Mouse (Mus musculus) midbrain, embryonic 13.5 days (tissue): Measurements from ENCODE around the gene Magi1. TPM values are rescaled to one million over a fixed set of nuclear protein-coding genes. Genes with fewer than 3 reads are reported as not detected.

Source experiments
- ATAC-seq: fragments of 200-750 bp; cut with Nextera tagmentation; 2 replicates; pipeline ENCODE4 v1.8.0; 2017; ENCODE audit warnings: mild to moderate bottlenecking, moderate TSS enrichment, moderate library complexity
- H3K27ac ChIP-seq: fragments of 300-500 bp; sonication (generic); 2 replicates; pipeline ENCODE4 v1.5.1; 2015; ENCODE audit warnings: inconsistent platforms, mild to moderate bottlenecking, moderate library complexity
- H3K27me3 ChIP-seq: fragments of 300-500 bp; sonication (generic); 2 replicates; pipeline ENCODE4 v1.6.1; 2015; ENCODE audit warnings: mild to moderate bottlenecking, inconsistent platforms
- H3K36me3 ChIP-seq: fragments of 300-500 bp; sonication (generic); 2 replicates; pipeline ENCODE4 v1.6.1; 2015; ENCODE audit warnings: mild to moderate bottlenecking, inconsistent platforms
- H3K4me1 ChIP-seq: fragments of 300-500 bp; sonication (generic); replicated peaks from 2 replicates; pipeline ENCODE4 v1.6.1; 2015; ENCODE audit warnings: inconsistent platforms
- H3K4me2 ChIP-seq: fragments of 300-500 bp; sonication (generic); replicated peaks from 2 replicates; pipeline ENCODE4 v1.6.1; 2015; ENCODE audit warnings: moderate library complexity, mild to moderate bottlenecking, inconsistent platforms
- H3K4me3 ChIP-seq: fragments of 300-500 bp; sonication (generic); replicated peaks from 2 replicates; pipeline ENCODE4 v1.5.1; 2015; ENCODE audit warnings: mild to moderate bottlenecking, inconsistent platforms
- H3K9ac ChIP-seq: fragments of 300-500 bp; sonication (generic); replicated peaks from 2 replicates; pipeline ENCODE4 v1.6.1; 2015; ENCODE audit warnings: mild to moderate bottlenecking, inconsistent platforms
- H3K9me3 ChIP-seq: fragments of 300-500 bp; sonication (generic); 2 replicates; pipeline ENCODE4 v1.6.1; 2016; ENCODE audit warnings: mild to moderate bottlenecking, inconsistent platforms
- WGBS: fragments of 180-500 bp; shearing (Covaris S2); methylation state at CpG from one replicate; pipeline ENCODE4 v1.1.7; 2015; 5-methylcytosine and 5-hydroxymethylcytosine counted together
- polyA plus RNA-seq: library from polyadenylated mRNA; unstranded; fragments of >200 nt; fragmentation: Nextera tagmentation; extraction: Ambion mirVana; gene quantifications from 2 replicates; pipeline ENCODE4 v1.2.1, GENCODE M21; 2015

The Magi1 gene
- polyA plus RNA-seq, 1 experiment from 2014 or later: 39.4 TPM

DNA sequence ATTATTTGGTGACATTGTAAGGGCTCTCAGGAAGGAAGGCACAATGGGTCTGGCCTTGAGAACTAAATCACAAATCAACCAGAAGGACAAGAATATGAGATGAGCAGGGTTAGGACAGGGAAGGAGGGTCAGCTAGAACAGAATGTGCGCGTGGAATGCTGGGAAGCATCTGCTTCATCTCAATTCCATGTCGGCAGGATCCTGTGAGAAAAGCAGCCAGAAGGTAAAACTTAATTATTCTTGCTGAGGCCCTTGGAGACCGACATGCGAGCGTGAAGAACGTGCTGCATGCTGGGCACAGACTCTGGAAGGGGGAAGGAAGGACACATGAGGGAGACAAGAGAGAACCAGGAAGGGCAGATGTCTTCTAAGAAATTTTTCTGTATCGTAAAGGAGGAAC is 302.5 kb downstream of the Magi1 start:
- Histone ChIP-seq H3K9me3 (peaks cover under 1% of the 10 kb centered on the region; the same call in 1 of the 2 replicates), H3K4me1 (peaks cover 10% of the 10 kb centered on the region), H3K4me2 (no peak overlapping the region), H3K27ac (no peak overlapping the region), H3K4me3 (no peak overlapping the region), H3K27me3 (no peaks in the 10 kb centered on the region), H3K9ac (no peak overlapping the region), H3K36me3 (no peaks in the 10 kb centered on the region)
- 33% methylated on average over 8 of the region's 8 CpGs for WGBS
- ATAC-seq: no peak

DNA sequence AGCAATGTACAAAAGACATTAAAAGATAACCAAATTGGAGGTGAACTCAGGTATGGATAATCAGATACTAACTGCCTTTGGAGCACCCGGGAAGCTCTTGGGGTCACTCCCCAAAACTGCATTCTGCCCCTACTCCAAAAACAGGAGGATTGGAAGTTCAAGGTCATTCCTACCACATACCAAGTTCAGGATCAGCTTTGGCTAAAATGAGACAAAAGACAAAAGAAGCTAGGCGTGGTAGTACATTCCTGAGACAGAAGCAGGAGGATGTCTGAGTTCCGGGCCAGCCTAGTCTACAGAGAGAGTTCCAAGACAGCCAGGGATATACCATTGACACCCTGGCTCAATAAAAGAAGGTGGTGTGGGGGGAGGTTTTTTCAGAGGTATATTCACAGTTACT is 304.5 kb downstream of the Magi1 start:
- no peak overlapping the region for H3K4me2 ChIP-seq
- no peaks in the 10 kb centered on the region for H3K27me3 ChIP-seq
- H3K9me3 ChIP-seq: peaks cover 6% of the 10 kb centered on the region; the same call in 1 of the 2 replicates
- no peak overlapping the region for H3K27ac ChIP-seq
- no peak for ATAC-seq
- H3K4me3 ChIP-seq: no peak overlapping the region
- no peaks in the 10 kb centered on the region for H3K36me3 ChIP-seq
- no peak overlapping the region for H3K9ac ChIP-seq
- peaks cover 10% of the 10 kb centered on the region for H3K4me1 ChIP-seq
- WGBS: 88% methylated on average over 3 of the region's 3 CpGs

DNA sequence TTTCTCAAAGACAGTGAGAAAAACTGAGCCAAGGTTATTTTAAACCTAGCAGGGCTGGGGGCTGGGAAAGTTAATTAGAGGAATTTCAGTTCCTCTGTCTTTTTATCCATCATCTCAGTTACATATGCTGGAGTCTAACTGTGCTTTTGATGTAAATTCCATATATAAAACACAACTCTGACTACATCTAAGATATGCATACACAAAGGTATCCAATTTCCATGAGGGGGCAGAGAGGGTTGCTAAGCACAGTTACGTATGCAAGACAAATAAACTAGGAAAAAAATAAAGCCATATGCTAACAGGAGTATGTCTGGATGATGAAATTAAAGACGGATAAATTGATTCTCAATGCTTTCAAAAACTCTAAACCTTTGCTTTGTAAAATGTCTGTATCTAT is 315.0 kb downstream of the Magi1 start:
- no peak overlapping the region for H3K9ac ChIP-seq
- no peaks in the 10 kb centered on the region for H3K36me3 ChIP-seq
- no peak for ATAC-seq
- no peak overlapping the region for H3K4me3 ChIP-seq
- no peak overlapping the region for H3K4me2 ChIP-seq
- no peaks in the 10 kb centered on the region for H3K4me1 ChIP-seq
- no peak overlapping the region for H3K27ac ChIP-seq
- H3K27me3 ChIP-seq: no peaks in the 10 kb centered on the region
- 79% methylated on average over 2 of the region's 2 CpGs for WGBS
- H3K9me3 ChIP-seq: no peaks in the 10 kb centered on the region

DNA sequence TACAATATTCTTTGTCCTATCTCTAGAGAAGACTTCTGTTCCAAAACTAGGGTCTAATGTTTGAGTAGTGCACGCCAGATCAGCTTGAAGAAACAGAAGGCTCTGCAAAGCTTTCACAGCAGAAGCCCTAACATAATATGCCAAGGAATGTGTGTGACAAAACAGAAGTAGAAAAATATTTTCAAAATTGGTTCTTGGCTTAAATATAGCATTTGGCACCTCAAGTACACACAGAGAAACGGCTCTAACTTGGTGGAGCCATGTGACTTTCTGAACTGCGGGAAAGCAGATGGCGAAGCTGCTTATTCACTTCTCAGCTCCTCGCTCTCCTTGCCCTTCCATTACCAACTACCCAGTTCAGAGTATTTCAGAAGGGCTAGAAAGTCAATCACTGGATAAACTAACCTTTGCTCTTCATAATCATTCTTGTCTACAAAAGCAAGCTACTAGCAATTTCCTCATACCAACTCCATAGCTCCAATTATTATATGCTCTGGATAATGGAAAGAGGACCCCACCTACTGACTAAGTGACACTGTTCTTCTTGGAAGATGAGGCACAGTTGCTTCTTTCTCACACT is 320.9 kb downstream of the Magi1 start:
- ATAC-seq: no peak
- 87% methylated on average over 5 of the region's 5 CpGs for WGBS
- no peaks in the 10 kb centered on the region for H3K36me3 ChIP-seq

DNA sequence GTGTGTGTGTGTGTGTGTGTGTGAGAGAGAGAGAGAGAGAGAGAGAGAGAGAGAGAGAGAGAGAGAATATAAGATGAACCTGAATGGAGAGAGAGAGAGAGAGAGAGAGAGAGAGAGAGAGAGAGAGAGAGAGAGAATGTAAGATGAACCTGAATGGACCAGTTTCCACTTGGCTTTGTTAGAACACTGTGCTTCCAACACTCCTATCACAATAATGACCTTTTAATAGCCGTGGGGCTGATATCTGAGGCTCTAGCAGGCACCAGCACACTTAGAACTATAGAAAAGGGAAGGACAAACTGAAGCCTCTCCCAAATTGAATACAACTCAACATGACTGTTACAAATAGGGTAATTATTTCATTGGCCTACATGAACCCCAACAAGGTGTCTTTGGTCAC is 321.9 kb downstream of the Magi1 start:
- Histone ChIP-seq H3K4me2 (no peak overlapping the region), H3K4me3 (no peak overlapping the region), H3K27me3 (no peaks in the 10 kb centered on the region), H3K9me3 (no peaks in the 10 kb centered on the region), H3K4me1 (peaks cover 11% of the 10 kb centered on the region), H3K36me3 (no peaks in the 10 kb centered on the region), H3K27ac (no peak overlapping the region), H3K9ac (no peak overlapping the region)
- 73% methylated on average over 1 of the region's 1 CpGs for WGBS
- ATAC-seq: no peak

More for the DNA sequence above, 320.9 kb downstream of the Magi1 start:
- Histone ChIP-seq H3K27me3 (no peaks in the 10 kb centered on the region), H3K9me3 (no peaks in the 10 kb centered on the region), H3K4me1 (peaks cover under 1% of the 10 kb centered on the region; the same call in 1 of the 2 replicates), H3K4me3 (no peak overlapping the region), H3K4me2 (no peak overlapping the region), H3K27ac (no peak overlapping the region), H3K9ac (no peak overlapping the region)

DNA sequence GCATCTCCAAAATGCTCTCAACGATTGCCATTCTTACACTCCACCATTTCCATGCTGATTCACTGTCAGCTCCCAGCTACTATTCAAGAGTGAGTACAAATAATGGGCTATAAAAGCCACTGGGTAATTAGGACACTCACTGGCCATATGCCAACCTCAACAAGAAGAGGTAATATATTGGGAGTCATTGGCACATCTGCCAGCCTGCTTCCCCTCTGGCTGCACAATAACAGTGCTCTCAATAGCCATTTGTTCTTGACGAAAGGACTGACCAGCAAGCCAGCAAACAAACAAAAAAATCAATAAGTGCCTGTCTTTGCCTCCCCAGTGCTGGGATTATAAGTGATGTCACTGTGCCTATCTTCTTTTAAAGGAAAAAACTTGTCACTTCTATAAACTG is 326.5 kb downstream of the Magi1 start:
- Histone ChIP-seq H3K36me3 (no peaks in the 10 kb centered on the region), H3K4me1 (peaks cover 25% of the 10 kb centered on the region), H3K27ac (peak overlapping the region; percentile 20; the same call in 1 of the 2 replicates), H3K4me3 (no peak overlapping the region), H3K4me2 (no peak overlapping the region), H3K27me3 (no peaks in the 10 kb centered on the region), H3K9ac (no peak overlapping the region), H3K9me3 (no peaks in the 10 kb centered on the region)
- peak; percentile 37; the same call in 1 of the 2 replicates for ATAC-seq
- 20% methylated on average over 2 of the region's 2 CpGs for WGBS

DNA sequence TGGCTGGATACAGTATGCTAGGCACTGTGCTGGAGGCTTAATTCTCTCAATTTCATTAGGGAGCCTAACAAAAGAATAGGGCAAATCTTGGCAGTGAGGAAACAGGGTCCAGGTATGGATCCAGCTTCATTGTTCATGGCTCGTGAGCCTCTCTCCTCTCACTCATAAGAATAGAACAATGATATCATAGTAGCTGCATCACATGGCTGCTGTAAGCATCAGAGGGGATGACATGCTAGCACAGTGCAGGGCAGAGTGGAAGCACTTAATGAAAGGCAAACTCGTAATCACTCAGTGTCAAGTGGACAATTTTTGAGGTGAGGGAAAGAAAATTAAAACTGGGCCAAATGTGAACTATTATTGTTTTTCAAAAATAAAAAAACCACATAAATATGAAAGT is 337.1 kb downstream of the Magi1 start:
- ATAC-seq: no peak
- Histone ChIP-seq H3K4me1 (no peaks in the 10 kb centered on the region; the same call in 1 of the 2 replicates), H3K27ac (no peak overlapping the region), H3K4me2 (no peak overlapping the region), H3K9ac (no peak overlapping the region), H3K36me3 (no peaks in the 10 kb centered on the region), H3K4me3 (no peak overlapping the region), H3K27me3 (no peaks in the 10 kb centered on the region), H3K9me3 (no peaks in the 10 kb centered on the region)
- WGBS: 70% methylated on average over 2 of the region's 2 CpGs

DNA sequence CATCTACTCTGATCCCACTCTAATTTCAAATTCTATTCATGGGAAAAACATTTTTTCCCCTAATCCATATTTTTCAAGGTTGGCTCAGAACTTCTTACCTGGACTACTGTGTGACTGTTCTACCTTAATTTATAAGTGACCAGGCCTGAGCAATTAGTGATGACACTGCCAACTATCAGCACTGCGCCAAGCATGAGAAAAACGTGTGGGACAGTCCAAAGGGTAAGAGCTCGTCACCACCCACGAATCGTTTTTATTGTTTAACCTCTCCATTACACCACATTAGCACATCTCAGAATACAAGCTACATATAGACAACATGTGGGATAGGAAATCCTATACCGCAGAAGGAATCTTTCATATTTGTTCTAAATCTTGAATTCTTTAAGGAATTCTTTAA is 347.4 kb downstream of the Magi1 start:
- Histone ChIP-seq H3K9me3 (no peaks in the 10 kb centered on the region), H3K27me3 (no peaks in the 10 kb centered on the region), H3K9ac (no peak overlapping the region), H3K4me3 (no peak overlapping the region), H3K36me3 (no peaks in the 10 kb centered on the region), H3K4me1 (no peaks in the 10 kb centered on the region), H3K27ac (no peak overlapping the region), H3K4me2 (no peak overlapping the region)
- 89% methylated on average over 6 of the region's 6 CpGs for WGBS
- ATAC-seq: no peak

DNA sequence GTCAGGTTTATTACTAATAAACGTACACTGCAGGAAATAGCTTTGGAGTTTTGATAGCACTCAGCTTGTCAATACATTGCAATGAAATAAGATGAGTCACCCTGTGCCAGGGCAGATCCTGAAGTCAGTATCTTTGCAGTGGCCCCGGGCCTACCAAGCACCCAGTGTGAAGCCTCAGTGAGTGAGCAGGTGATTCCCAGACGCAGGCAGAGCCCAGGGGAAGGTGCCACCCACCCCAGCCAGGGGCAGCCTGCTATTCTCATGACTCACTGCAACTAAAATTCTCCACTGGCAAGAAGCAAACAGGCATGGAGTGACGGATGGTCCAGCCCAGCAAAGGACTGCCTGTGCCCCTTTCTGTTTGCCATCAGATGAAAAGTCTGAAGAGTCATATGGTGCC is 347.9 kb downstream of the Magi1 start:
- Histone ChIP-seq H3K4me2 (no peak overlapping the region), H3K36me3 (no peaks in the 10 kb centered on the region), H3K4me3 (no peak overlapping the region), H3K9me3 (no peaks in the 10 kb centered on the region), H3K4me1 (no peaks in the 10 kb centered on the region), H3K27me3 (no peaks in the 10 kb centered on the region), H3K27ac (no peak overlapping the region), H3K9ac (no peak overlapping the region)
- ATAC-seq: no peak
- 76% methylated on average over 4 of the region's 4 CpGs for WGBS

DNA sequence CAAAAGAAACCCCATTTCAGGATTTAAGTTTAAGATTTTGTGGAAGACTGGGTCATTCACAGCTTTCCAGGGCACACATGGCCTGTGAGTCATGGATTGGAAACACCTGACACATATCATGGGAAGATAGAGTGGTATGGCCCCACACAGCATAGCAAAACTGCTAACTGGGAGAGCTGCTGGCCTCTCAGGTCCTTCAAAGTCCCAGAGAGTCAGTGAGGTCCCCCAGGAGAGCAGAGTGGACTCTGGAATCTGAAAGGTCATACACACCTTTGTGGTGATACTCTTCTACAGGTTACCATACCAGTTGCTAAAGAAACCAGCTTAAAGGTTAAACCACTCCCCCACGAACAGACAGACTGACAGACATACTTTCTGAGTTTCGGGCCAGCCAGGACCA is 349.0 kb downstream of the Magi1 start:
- no peak for ATAC-seq
- H3K4me3 ChIP-seq: no peak overlapping the region
- 89% methylated on average over 2 of the region's 2 CpGs for WGBS
- no peaks in the 10 kb centered on the region for H3K36me3 ChIP-seq
- no peaks in the 10 kb centered on the region for H3K27me3 ChIP-seq
- H3K4me2 ChIP-seq: no peak overlapping the region
- no peaks in the 10 kb centered on the region for H3K4me1 ChIP-seq
- H3K9me3 ChIP-seq: no peaks in the 10 kb centered on the region
- no peak overlapping the region for H3K9ac ChIP-seq
- H3K27ac ChIP-seq: no peak overlapping the region

DNA sequence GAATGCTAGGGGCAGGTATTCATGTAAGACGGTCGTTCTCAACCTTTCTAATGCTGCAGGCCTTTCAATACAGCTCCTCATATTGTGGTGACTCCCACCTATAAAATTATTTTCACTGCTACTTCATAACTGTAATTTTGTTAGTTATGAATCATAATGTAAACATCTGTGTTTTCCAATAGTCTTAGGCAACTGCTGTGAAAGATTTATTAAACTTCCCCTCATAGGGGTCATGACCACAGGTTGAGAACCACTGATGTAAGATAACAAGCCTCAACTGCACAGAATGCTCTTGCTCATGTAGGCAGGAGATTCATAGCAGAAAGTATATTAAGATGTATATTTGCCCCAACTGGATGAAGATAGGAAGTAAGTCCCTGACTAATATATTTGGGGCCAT is 359.1 kb downstream of the Magi1 start:
- peaks cover 12% of the 10 kb centered on the region for H3K4me1 ChIP-seq
- H3K27ac ChIP-seq: no peak overlapping the region
- 90% methylated on average over 2 of the region's 2 CpGs for WGBS
- H3K36me3 ChIP-seq: no peaks in the 10 kb centered on the region
- H3K4me3 ChIP-seq: no peak overlapping the region
- no peaks in the 10 kb centered on the region for H3K9me3 ChIP-seq
- no peak overlapping the region for H3K4me2 ChIP-seq
- H3K9ac ChIP-seq: no peak overlapping the region
- H3K27me3 ChIP-seq: no peaks in the 10 kb centered on the region
- no peak for ATAC-seq

DNA sequence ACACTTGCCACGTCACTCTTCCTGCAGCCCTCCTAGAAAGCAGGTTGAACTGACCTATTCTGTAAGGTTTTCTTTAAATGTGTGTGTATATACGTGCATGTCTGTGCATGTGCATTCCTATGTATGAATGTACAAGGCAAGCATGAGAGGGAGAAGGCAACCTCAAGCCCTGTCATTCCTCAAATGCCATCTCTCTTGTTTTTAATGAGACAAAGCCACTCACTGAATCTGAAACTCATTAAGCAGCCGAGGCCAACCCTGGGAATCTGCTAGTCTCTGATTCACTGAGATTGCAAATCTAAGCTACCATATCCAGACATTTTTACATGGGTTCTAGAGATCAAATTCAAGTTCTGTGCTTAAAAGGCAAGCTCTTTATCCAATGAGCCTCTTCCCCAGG is 359.7 kb downstream of the Magi1 start:
- H3K9ac ChIP-seq: no peak overlapping the region
- no peak overlapping the region for H3K4me2 ChIP-seq
- H3K4me1 ChIP-seq: peaks cover 12% of the 10 kb centered on the region
- ATAC-seq: no peak
- no peak overlapping the region for H3K27ac ChIP-seq
- H3K27me3 ChIP-seq: no peaks in the 10 kb centered on the region
- H3K36me3 ChIP-seq: no peaks in the 10 kb centered on the region
- H3K9me3 ChIP-seq: no peaks in the 10 kb centered on the region
- 50% methylated on average over 3 of the region's 3 CpGs for WGBS
- H3K4me3 ChIP-seq: no peak overlapping the region

DNA sequence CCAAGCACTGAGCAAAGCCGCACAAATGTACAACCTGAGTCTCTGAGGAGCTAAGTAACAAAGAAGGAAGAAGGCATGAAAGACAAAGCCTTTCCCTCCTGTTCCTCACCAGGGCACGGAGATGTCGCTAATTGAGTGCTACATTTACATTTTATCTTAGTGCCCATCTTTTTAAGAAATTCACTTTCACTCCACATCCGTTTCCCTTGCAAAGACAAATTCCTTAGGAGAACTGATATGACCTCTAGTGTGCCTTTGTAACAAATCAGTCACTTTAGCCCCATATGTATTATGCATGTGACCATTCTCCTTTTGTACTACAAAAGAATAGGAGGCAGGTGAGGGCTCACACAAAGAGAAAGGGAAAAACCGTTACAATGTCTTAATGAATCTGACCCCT is 360.4 kb downstream of the Magi1 start:
- Histone ChIP-seq H3K27ac (0 out of 2 replicates have a peak overlapping the region, but pooled peaks have one; percentile 22), H3K4me2 (no peak overlapping the region), H3K9ac (no peak overlapping the region), H3K4me1 (peaks cover 12% of the 10 kb centered on the region), H3K36me3 (no peaks in the 10 kb centered on the region), H3K27me3 (no peaks in the 10 kb centered on the region), H3K4me3 (no peak overlapping the region), H3K9me3 (no peaks in the 10 kb centered on the region)
- no peak for ATAC-seq
- 33% methylated on average over 5 of the region's 5 CpGs for WGBS
